Mouse (Mus musculus) ovary, adult 18-20 months (tissue): Measurements from ENCODE around the gene Gm21994.
A peak's percentile ranks its signal among the peaks of the same experiment; 100 is the strongest.
"Not testable (repeated sequence)": the region's sequence is repeated elsewhere in the genome, so short reads cannot be mapped to it uniquely, and the experiment has no call there.

Experiments
- DNase-seq: peaks from one replicate; pipeline ENCODE4 v3.0.0; 2022; ENCODE audit warnings: low spot score, mixed read lengths

Gm21994 gene

DNA sequence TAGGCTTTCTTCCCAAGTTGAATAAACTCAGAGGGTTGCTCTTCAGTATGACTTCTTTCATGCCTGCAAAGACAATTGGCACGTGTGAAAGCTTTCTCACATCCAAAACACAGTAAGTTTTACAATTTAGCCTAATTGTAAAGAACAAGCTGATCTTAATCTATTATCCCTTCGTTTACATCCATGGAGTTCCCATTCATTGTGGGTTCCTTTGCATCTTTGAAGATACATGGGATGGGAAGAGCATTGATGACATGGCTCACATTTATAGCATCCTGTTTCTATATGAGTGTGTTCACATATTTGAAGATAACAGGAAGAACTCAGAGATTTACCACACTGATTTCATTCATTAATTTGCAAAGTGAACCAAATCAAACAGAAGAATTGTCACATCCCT lies at the start of gene Gm21994:
Gene Gm21994 (minus strand): TSS at position 101 of the 400 bp plus-strand sequence.
- not testable (repeated sequence) for DNase-seq

DNA sequence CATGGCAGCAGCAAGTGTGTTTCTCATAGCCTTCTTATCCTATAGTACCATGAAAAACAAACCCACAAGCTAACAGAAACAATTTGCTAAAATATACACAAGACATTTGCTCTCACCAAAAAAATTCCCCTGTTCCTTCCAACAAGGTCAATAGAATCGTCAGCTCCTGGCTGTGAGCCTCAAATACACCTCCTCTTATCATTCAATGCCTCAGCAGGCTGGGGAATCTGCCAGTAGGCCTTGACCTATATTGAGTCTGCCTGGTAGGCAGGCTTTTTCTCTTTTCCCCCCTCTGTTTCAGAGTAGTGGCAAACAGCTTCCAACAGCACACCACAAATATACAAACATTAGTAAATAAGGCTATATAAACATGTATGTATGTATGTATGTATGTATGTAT lies 43.7 kb upstream of the Gm21994 start:
- peak; percentile 53 for DNase-seq

DNA sequence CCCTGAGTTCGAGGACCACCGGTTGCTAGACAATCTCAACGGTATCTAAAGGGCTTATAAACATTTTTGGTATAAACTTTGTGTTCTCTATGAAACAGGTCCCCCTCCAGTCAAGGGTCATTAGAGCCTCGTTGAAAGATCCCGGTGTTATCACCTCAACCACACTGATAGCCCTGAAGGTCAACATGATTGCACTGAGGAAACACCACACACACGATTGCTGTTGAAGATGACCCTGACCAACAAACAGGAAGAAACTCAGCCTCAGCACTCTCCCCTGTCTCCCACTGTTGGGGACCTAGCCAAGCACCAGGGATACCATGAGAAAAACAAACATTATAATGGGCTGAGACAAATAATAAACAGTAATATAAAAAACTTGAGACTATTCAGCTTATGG lies 38.3 kb upstream of the Gm21994 start:
- DNase-seq = no peak

DNA sequence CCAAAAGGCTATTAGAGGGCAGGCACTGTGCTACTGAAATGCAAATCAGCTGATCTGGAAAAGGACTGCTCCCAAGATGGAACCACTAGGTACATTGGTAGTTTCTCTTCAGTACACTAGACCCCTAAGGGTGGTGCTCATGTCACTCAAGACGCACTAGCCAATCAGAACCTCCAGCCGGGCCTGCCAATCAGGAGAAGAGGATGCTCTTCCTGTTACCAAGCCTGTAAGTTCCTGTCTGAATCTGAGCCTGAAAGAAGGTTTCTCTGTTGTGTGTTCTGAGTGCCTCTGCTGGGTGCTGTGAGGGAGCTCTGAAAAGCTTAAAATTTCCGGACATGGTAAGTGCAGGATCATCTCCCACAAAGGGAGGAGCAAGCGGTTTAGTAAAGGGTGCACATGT lies 1.9 kb upstream of the Gm21994 start, which contains the start of gene Gm14124:
Gene Gm14124 (plus strand): TSS at position 227 of the 400 bp plus-strand sequence.
- not testable (repeated sequence) for DNase-seq

DNA sequence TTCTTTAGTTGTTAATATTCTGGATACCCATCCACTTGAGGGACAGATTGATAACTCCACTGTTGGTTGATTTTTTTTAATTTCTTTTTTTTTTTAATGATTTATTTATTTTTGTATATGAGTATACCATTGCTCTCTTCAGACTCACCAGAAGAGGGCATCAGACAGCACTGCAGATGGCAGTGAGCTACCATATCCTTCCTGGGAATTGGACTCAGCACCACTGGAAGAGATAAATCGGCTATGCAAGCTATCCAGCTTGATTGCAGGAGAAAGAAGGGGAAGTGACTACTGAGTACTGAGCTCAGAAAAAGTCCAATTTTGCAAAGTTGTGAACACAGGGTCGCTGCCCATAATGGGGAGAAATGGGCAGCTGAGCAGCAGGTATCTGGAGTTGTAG lies 1.5 kb upstream of the Gm21994 start:
- DNase-seq = not testable (repeated sequence)

DNA sequence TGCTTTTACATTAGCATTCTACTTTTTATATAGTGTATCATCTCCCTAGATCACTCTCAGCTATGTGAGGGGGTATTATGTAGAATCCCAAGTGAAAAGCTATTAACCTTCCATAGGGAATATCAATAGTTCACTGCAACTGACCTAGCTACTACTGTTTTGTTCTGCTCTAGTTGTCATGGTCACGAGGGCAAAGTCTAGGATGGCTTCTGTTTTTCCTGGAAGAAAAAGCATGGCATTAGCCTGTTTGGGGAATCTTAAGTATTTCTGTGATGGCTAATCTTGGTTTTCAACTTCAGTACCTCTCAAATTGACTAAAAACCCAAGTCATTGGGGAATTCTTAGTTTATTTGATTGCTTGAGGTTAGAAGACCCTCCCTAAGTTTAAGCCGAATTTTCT lies 12.2 kb downstream of the Gm21994 start:
- no peak for DNase-seq

DNA sequence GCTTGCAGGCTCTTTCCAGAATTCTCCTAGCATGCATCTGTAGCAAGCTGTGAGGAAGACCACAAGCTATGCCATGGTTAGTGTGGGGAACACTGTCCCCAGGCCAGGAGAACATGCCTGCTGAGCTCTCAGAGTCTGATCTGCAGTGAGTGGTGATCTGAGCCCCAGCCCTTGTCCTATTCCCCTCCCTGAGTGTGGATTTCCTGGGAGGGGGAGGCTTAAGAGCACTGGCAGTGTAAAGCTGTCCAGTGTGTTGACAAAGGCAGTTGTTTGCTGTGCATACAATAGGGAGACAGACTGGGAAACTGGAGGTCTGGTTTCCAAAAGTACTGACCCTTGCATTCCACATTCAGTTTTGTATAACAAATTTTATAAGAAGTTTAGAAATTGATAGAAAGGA lies 32.1 kb downstream of the Gm21994 start:
- not testable (repeated sequence) for DNase-seq

DNA sequence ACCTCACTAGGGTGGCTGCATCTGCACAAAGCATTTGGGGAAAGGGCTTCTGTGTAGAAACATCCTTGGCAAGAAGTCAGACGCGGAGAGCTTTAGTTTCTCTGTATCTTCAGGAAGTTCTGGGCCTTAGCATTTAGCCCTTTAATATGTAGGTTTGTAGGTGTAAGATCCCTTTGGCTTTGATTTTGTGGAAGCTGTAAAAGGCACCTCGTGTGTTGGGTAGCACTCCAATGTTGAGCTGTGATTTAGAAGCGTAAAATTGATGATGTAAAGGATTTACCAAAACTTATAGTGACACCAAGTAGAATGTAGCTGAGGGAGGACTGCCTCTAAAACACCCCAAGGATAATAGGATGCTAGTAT lies 37.0 kb downstream of the Gm21994 start:
- not testable (repeated sequence) for DNase-seq

DNA sequence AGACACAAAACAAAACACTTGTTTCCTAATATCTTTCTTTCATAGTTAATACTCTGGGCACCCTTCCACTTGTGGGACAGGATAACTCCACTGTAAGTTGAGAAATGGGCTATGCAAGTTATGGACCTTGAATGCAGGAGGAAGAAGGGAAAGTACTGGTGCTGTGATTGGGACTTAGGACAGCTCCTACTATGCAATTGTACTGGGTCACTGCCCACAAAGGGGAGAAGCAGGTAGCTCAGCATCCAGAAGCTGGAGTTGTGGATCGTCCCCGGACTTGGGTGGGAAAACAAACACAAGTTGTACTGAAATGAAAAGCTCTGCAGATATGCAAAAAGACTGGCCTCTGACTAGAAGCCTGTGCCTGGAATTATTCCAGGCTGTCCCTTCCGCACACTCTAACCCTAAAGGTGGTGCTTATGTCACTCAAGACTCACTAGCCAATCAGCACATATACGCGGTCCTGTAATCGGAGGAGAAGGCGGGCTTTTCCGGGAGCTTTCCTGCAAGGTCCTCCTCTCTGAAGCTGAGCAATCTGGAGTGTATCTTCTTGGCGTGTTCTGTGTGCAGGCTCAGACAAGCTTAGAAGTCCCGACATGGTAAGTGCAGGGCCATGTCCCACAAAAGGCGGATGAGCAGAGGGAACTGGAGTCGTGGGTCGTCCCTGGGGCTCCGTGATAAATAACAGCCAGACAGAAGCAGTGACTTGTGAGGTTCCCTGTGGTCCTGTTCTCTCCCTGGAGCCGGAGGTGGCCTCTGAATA lies 37.6 kb downstream of the Gm21994 start, which contains the start of gene Zfp937:
Gene Zfp937 (plus strand): TSS at position 474 of the 763 bp plus-strand sequence.
- DNase-seq = peak; percentile 87
